Mouse (Mus musculus): ENCODE measurements around the gene Olig3. TPM values are rescaled to one million over a fixed set of nuclear protein-coding genes. Genes with fewer than 3 reads are reported as not detected.

The Olig3 gene
- polyA plus RNA-seq, 1 experiment from 2014 or later, result not detected

DNA sequence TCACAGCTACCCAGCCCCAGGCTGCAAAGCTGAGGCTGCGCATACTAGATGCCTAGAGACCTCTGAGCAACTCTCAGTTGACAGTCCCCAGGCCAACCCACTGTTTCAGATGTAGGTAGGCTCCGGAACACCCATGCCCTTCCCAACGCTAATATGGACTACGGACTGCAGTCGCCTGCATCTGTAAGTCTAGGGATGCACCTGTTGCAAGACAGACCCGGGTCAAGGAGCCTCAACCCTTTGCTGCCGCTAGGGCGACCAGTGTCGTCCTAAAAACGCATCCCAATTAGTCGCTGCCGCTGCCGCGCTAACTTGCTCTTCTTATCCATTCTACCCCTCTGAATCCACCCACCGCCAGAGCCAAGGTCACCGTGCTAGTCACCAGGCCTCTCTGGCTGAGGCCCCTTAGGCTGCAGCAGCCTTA is 3.4 kb upstream of the Olig3 start:
- H3K4me3 ChIP-seq, result peak overlapping the region; percentile 42
- no peaks in the 10 kb centered on the region for H3K36me3 ChIP-seq
- H3K27me3 ChIP-seq (ENCODE audit: insufficient read depth, poor library complexity, severe bottlenecking), result peaks cover 94% of the 10 kb centered on the region
- H3K4me1 ChIP-seq, result peaks cover 21% of the 10 kb centered on the region
- DNase-seq (ENCODE audit: low spot score), result no peak
- WGBS, result 1% methylated on average over 16 of the region's 16 CpGs
- no peaks in the 10 kb centered on the region for H3K9me3 ChIP-seq
- no peak overlapping the region for H3K27ac ChIP-seq

DNA sequence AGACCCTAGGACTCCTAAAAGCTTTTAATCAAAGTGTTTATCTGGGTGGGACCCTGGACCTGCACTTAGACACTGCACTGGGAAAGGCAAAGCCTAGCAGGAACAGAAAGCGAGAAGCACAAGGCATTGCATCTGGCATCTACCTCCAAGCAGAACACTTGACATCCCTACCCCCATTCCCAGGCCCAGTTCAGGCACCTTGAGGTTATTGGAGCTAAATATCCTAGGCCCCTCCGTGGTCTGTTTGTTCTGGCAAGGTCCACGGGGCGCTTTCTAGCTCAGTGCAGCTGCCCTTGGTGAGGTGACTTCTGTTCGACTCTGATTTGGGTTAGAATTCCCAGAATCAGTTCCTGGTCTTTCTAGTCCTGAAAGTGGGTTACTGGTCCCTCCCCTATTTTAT is 2.7 kb upstream of the Olig3 start:
- H3K9me3 ChIP-seq, result no peaks in the 10 kb centered on the region
- peaks cover 21% of the 10 kb centered on the region for H3K4me1 ChIP-seq
- no peak for DNase-seq (ENCODE audit: low spot score)
- H3K4me3 ChIP-seq, result no peak overlapping the region
- no peak overlapping the region for H3K27ac ChIP-seq
- no peaks in the 10 kb centered on the region for H3K36me3 ChIP-seq
- H3K27me3 ChIP-seq (ENCODE audit: insufficient read depth, poor library complexity, severe bottlenecking), result peaks cover 95% of the 10 kb centered on the region
- 5% methylated on average over 5 of the region's 5 CpGs for WGBS

DNA sequence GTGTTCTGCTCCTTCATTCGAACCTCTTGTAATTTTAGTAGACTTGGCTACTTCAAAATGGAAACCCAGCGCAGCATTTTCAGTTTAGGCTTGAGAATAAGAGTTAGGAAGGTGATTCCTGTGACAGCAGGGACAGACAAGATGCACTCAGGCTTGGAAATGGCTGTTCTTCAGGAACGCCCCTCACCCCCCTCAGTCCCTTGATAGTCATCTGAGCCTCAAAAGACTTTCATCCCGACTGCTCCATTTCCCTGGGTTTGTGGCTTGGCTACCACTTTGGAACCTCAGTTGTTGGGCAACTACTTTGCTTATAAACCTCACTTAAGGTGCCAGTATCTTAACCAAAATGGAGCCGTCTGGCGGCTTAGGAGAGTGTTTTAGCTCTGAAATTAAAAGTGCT is 2.2 kb upstream of the Olig3 start:
- Histone ChIP-seq H3K4me3 (no peak overlapping the region), H3K4me1 (peaks cover 21% of the 10 kb centered on the region), H3K27ac (no peak overlapping the region), H3K36me3 (no peaks in the 10 kb centered on the region), H3K9me3 (no peaks in the 10 kb centered on the region), H3K27me3 (ENCODE audit: insufficient read depth, poor library complexity, severe bottlenecking) (peaks cover 95% of the 10 kb centered on the region)
- no peak for DNase-seq (ENCODE audit: low spot score)
- WGBS, result 9% methylated on average over 6 of the region's 6 CpGs

DNA sequence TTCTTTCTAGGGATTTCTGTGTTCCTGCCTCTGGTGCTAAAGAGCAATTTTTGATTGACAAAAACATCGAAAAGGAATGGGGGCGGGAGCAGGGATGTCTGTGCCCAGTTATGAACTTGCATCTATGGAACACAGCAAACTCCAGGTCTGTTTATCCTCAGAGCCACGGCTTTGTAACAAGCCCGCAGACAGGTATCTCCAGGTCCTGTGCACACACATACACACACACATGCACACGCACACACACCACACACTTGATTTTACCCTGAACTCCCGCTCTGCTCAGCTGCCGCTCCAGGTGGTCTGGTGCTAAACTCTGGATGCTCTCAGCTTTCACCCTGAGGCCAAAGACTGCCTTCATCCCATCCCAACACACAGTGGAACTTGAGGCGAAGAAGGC is 1.3 kb upstream of the Olig3 start:
- Histone ChIP-seq H3K36me3 (no peaks in the 10 kb centered on the region), H3K9me3 (no peaks in the 10 kb centered on the region), H3K27ac (no peak overlapping the region), H3K4me3 (no peak overlapping the region), H3K4me1 (peaks cover 21% of the 10 kb centered on the region), H3K27me3 (ENCODE audit: insufficient read depth, poor library complexity, severe bottlenecking) (peaks cover 97% of the 10 kb centered on the region)
- no peak for DNase-seq (ENCODE audit: low spot score)
- WGBS, result 9% methylated on average over 8 of the region's 8 CpGs

DNA sequence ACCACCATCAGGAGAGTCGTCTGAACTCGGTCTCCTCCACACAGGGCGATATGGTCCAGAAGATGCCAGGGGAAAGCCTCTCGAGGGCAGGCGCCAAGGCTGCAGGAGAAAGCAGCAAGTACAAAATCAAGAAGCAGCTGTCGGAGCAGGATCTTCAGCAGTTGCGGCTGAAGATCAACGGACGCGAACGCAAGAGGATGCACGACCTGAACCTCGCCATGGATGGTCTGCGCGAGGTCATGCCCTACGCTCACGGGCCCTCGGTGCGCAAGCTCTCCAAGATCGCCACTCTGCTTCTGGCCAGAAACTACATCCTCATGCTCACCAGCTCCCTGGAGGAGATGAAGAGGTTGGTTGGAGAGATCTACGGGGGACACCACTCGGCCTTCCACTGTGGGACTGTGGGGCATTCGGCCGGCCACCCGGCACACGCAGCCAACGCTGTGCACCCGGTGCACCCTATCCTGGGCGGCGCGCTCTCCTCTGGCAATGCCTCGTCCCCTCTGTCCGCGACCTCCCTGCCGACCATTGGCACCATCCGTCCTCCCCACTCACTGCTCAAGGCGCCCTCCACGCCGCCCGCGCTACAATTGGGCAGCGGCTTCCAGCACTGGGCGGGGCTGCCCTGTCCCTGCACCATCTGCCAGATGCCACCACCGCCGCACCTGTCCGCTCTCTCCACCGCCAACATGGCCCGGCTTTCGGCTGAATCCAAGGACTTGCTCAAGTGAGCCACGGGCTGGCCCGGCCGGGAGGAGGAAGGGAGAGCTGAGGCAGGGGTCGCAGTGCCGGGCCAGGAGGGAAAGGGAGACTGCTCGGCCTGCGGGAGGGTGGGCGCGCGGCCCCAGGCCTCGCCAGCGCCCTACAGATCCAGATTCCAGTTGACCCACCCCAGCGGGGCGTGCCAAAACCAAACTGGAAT is 648 bp downstream of the Olig3 start:
- peaks cover 99% of the 10 kb centered on the region for H3K27me3 ChIP-seq (ENCODE audit: insufficient read depth, poor library complexity, severe bottlenecking)
- under 1% methylated on average over 63 of the region's 63 CpGs for WGBS
- H3K27ac ChIP-seq, result no peak overlapping the region
- no peaks in the 10 kb centered on the region for H3K36me3 ChIP-seq
- DNase-seq (ENCODE audit: low spot score), result no peak
- H3K4me3 ChIP-seq, result peak overlapping the region; percentile 50
- H3K9me3 ChIP-seq, result no peaks in the 10 kb centered on the region
- peaks cover 27% of the 10 kb centered on the region for H3K4me1 ChIP-seq

DNA sequence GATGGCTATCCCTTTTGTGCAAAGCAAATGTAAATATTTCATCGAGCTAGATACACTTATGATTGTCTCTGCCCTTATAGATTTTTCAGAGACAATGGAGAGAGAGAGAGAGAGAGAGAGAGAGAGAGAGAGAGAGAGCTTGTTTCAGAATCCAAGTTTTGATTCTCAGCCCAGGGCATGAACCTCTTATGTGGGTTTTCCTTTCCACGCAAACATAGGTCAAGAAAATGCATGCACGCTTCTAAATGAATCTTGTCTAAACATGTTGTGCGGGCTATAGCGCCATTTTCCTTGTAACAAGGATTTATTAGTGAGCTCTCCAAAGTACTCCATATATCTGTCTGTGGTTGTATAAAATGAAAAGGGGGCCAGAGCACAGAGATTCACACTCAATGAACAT is 1.5 kb downstream of the Olig3 start:
- DNase-seq (ENCODE audit: low spot score), result no peak
- Histone ChIP-seq H3K9me3 (no peaks in the 10 kb centered on the region), H3K27me3 (ENCODE audit: insufficient read depth, poor library complexity, severe bottlenecking) (peaks cover 99% of the 10 kb centered on the region), H3K36me3 (no peaks in the 10 kb centered on the region), H3K4me3 (no peak overlapping the region), H3K4me1 (peaks cover 29% of the 10 kb centered on the region), H3K27ac (no peak overlapping the region)
- 32% methylated on average over 5 of the region's 5 CpGs for WGBS

DNA sequence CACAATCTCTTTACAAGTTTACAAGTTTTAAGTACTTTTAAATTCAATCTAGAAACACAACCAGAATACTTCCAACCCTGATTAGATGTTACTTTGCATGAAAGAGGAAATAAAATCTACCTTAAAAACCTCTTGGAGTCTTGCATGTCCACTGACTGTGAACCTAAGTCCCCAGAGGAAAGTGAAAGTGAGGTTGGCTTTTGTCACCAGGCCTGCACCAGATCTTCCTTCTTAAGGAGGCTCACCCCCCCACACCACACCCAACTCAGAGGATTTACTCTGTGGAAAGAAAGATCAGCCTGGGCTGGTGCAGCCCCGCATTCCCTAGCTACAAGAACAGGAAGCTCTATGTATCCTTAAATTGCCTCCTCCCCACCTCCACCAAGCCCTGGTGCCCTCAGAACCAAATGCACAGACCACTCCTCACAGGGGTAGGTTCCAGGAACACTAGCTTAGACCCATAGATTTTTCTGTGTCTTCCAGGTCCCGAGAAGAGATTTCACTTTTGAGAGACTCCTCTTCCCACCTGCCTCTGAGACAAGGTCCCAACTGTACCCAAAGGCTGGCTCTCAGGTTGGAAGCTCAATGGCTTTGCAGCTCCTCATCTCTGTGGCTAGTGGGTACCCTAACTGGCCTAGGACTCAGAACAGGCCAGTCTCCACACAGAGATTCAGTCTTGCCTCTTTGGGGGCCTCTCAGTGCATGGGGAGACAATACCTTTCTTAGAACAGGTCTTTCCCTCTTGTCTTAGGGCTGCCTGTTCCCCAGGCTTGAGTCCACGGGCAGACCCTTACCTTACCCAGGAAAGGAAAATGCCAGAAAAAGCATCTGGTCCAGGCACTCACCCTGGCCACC is 4.3 kb downstream of the Olig3 start:
- Histone ChIP-seq H3K9me3 (no peaks in the 10 kb centered on the region), H3K27me3 (ENCODE audit: insufficient read depth, poor library complexity, severe bottlenecking) (peaks cover 97% of the 10 kb centered on the region), H3K4me3 (no peak overlapping the region), H3K27ac (no peak overlapping the region), H3K36me3 (no peaks in the 10 kb centered on the region), H3K4me1 (peaks cover 27% of the 10 kb centered on the region)
- WGBS, result 15% methylated on average over 3 of the region's 3 CpGs
- DNase-seq (ENCODE audit: low spot score), result no peak

DNA sequence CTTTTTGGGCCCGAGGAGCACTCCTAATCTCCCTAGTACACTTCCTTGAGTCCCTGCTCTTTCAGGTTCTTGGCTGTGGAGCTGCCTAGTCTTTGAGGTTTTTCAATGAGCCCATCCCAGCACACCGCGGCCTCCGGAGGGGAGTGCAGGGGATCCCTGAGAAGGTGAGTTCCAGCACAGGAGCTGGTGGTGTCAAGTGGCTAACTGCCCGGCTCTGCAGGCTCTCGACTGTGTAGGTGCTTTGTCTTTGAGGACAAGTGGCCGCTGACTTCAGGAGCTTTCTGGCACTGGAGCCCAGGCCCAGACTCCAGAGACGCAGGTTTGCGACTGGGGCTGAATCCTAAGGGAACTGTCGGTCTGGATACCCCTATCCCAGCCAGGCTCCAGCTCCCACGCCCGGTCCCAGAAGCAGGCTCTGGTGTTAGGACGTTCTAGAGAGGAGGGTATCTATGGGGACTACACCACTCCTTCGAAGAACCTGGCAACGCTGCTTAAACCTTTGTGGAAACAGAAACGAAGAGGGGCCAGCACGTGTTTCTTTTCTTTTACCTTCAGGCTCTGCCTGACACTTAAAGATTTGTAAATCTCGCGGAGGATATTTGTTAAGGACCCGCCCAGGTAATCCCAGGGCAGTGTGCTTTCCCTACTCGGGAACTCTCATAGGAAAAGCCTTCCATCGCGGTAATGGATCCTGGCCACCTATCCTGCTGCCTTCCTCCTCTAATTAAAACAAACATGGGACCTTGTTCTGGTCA is 5.4 kb downstream of the Olig3 start:
- no peaks in the 10 kb centered on the region for H3K36me3 ChIP-seq
- H3K27me3 ChIP-seq (ENCODE audit: insufficient read depth, poor library complexity, severe bottlenecking), result peaks cover 95% of the 10 kb centered on the region
- H3K4me1 ChIP-seq, result peaks cover 21% of the 10 kb centered on the region
- DNase-seq (ENCODE audit: low spot score), result no peak
- H3K27ac ChIP-seq, result no peak overlapping the region
- WGBS, result under 1% methylated on average over 23 of the region's 23 CpGs
- H3K9me3 ChIP-seq, result no peaks in the 10 kb centered on the region
- 0 out of 2 replicates have a peak overlapping the region, but pooled peaks have one; percentile 8 for H3K4me3 ChIP-seq

DNA sequence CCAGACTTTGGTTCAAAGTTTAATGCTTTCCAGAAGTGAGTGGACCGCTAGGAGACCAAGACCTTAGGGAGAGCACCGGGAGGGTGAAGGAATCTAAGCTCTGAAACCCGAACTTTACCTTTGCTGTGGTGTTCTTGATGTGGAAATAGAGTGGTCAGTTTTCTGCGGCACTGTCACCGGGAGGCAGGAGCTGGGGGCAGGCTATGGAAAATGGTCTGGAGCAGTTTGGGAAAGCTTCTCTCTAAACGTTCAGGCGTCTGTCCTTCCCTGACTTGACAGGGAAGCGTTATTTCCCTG is 5.9 kb downstream of the Olig3 start:
- Histone ChIP-seq H3K9me3 (no peaks in the 10 kb centered on the region), H3K27me3 (ENCODE audit: insufficient read depth, poor library complexity, severe bottlenecking) (peaks cover 94% of the 10 kb centered on the region), H3K4me3 (peak overlapping the region; percentile 8; the same call in 1 of the 2 replicates), H3K27ac (no peak overlapping the region), H3K4me1 (peaks cover 16% of the 10 kb centered on the region), H3K36me3 (no peaks in the 10 kb centered on the region)
- under 1% methylated on average over 8 of the region's 8 CpGs for WGBS
- DNase-seq (ENCODE audit: low spot score), result no peak

DNA sequence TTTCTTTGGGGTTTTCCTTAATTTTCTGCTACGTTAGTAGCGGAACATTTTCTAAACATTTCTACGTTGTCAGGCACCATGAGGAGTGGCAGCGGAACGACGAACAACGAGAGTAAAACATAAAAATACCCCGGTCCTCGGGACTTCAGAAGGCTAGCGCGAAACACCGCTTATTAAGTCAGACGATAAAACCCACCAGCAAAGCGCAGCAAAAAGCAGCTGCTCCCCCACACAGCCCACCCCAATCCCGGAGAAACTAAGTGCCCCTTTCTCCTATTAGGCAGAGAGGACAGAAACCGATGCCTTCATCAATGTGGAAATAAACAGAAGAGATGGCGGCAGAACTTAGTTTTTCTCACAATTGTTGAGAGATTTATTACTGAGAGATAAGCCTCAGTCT is 6.5 kb downstream of the Olig3 start:
- peaks cover 87% of the 10 kb centered on the region for H3K27me3 ChIP-seq (ENCODE audit: insufficient read depth, poor library complexity, severe bottlenecking)
- 4% methylated on average over 17 of the region's 17 CpGs for WGBS
- H3K9me3 ChIP-seq, result no peaks in the 10 kb centered on the region
- H3K36me3 ChIP-seq, result no peaks in the 10 kb centered on the region
- H3K4me1 ChIP-seq, result peaks cover 14% of the 10 kb centered on the region; the same call in 1 of the 2 replicates
- DNase-seq (ENCODE audit: low spot score), result no peak
- H3K4me3 ChIP-seq, result peak overlapping the region; percentile 43
- H3K27ac ChIP-seq, result no peak overlapping the region

DNA sequence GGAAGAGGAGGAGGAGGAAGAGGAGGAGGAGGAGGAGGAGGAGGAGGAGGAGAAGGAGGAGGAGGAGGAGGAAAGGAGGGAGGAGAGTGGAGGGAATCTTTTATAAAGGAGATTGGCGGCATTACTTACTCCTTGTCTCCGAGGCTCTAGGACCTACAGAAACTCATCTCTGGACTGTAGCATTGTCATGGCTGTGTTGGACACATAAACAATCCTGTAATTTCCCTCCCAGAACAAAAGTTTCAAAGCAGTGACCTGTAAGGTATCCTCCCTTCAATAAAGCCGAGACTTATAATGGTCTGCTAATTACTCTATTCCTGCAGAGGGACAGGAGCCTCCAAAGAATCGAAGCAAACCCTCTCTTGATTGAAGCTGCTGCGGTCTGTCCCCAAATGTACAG is 7.0 kb downstream of the Olig3 start:
- Histone ChIP-seq H3K36me3 (no peaks in the 10 kb centered on the region), H3K27ac (no peak overlapping the region), H3K4me3 (peak overlapping the region; percentile 43), H3K27me3 (ENCODE audit: insufficient read depth, poor library complexity, severe bottlenecking) (peaks cover 82% of the 10 kb centered on the region), H3K9me3 (no peaks in the 10 kb centered on the region), H3K4me1 (peaks cover 14% of the 10 kb centered on the region; the same call in 1 of the 2 replicates)
- 13% methylated on average over 5 of the region's 5 CpGs for WGBS
- DNase-seq (ENCODE audit: low spot score), result no peak

DNA sequence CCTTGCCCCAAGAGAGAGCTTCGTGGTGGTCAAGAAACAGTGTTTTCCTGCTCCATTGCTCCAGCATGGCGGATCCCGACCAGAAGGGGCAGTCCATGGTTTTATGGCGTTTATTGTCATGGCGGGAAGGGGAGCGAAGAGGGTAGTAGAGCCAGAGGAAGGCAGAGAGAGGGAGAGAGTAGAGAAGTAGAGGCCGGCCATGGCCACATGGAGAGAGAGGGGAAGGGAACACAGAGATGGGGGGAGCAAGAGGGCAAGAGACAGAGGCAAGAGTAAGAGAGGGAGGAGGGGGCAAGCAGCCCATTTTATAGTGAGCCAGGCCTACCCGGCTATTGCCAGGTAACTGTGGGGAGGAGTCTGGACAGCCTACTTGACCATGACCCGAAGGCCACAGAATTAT is 12.8 kb downstream of the Olig3 start:
- no peak overlapping the region for H3K27ac ChIP-seq
- no peak for DNase-seq (ENCODE audit: low spot score)
- WGBS, result 81% methylated on average over 9 of the region's 9 CpGs
- no peaks in the 10 kb centered on the region for H3K4me1 ChIP-seq
- H3K36me3 ChIP-seq, result no peaks in the 10 kb centered on the region
- H3K27me3 ChIP-seq (ENCODE audit: insufficient read depth, poor library complexity, severe bottlenecking), result peaks cover 32% of the 10 kb centered on the region
- no peaks in the 10 kb centered on the region for H3K9me3 ChIP-seq
- no peak overlapping the region for H3K4me3 ChIP-seq

Data from heart, embryonic 10.5 days (tissue).